Mouse (Mus musculus) adrenal gland, adult 8-10 months (tissue): ENCODE measurements at regions not wholly inside any gene's neighbourhood (a gene's known extent, or its start where the extent isn't known, plus 50 kb on each side); places are given as distances from the start of the nearest gene placed in this dataset.

Experiments
- DNase-seq: peaks from one replicate; pipeline ENCODE4 v3.0.0; 2022

DNA sequence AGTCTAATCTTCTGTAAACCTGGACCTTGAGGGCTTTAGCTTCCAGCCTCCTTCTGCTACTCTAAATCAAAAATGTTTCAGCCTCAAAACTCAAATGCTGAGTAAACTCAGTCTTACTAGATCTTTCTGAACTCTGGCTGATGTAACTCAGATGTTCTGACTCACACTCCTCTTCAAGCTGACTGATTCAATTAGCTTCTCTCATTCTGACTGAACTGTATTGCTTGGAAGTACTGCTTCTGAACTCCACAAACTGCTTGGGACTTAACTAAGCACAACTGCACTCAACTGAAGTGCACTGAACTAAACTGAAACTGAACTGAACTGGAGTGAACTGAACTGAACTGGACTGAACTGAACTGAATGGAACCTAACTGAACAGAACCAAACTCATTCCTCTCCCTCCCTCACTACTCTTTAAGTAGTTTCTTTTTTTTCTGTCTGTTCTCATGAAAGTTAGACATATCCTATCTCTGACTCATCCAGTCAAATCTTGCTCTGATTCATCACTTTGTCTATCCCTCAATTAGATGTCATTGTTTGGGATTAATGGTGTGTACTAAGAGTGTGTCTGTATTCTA is 589.7 kb downstream of the Plod2 start:
- DNase-seq, result no peak

DNA sequence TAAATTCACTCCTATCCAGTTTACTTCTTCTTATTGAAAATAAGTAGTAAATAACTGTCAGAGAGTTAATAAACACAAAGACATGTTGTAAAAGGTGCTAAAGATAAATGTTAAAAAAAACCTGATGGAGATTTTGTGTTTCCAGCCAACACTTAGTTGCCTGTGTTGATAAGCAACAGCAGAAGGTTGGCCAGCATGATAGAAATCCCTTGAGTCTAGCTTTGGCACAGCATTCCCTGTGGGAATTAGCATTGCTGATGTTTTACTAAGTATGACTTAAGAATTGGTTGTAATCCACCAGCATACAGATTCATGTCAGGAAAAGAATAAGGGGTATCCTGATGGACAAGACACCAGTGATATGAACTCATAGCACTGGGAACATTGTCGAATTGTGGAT is 594.3 kb downstream of the Plod2 start:
- DNase-seq, result no peak

DNA sequence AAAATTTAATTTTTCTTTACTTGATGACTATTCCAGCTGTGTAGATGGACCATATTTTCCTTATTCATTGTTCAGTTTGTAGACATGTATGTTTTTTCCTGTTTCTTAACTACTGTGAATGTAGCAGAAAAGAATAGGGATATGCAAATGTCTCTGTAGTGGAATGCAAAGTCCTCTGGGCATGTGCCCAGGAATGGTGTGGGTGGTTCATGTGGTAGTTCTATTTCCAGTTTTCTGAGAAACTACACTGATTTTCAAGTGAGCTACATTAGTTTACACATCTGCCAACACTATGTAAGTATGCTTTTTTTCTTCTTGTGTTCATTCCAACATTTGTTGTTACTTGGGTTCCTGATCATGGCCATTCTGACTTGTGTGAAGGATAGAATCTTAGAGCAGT is 628.0 kb downstream of the Plod2 start:
- no peak for DNase-seq

DNA sequence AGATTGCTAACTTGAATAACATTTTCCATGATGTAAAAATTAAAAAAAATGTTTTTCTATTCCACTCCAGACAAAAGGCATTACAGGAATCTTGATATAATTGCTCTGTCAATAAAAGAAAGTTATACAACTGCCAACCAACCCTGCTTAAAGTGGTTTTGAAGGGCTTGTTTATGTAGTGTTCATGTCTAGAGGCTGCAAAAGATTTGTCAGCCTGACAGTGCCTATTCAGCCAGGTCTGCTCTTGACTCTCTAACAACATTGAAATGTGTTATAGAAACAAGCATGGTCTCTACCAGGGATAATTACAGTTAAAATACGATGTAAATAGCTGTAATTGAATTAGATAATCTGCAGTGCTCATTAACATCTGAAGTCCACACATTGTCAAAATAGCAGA is 644.6 kb downstream of the Plod2 start:
- DNase-seq, result no peak

DNA sequence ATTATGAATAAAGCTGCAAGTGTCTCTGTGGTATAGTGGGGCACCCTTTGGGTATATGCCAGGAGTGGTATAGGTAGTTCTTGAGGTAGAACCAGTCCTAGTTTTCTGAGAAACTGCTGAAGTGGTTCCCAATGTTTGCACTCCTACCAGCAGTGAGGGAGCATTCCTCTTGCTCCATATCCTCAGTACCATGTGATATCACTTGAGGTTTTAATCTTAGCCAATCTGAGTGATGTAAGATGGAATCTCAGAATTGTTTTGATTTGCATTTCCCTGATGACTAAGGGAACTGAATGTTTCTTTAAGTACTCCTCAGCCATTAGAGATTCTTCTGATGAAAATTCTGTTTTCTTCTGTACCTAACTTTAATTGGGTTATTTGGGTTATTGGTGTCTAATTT is 690.5 kb downstream of the Plod2 start:
- no peak for DNase-seq

DNA sequence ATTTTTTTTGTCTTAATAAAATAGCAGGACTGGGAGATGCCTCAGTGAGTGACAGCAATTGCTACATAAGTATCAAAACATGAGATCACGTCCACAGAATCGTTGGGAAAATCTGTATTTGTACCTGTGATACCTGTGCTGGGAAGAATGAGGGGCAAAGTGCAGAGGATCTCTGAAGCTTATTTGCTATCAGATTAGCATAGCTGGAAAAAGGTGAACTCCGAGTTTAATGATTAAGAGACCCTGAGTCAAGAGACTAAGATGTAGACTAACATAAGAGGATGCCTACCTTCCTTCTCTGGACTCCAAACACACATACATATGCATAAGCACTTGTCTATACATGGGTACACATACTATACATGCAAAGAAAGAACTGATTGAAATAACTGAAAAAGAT is 710.1 kb downstream of the Plod2 start:
- DNase-seq, result no peak

DNA sequence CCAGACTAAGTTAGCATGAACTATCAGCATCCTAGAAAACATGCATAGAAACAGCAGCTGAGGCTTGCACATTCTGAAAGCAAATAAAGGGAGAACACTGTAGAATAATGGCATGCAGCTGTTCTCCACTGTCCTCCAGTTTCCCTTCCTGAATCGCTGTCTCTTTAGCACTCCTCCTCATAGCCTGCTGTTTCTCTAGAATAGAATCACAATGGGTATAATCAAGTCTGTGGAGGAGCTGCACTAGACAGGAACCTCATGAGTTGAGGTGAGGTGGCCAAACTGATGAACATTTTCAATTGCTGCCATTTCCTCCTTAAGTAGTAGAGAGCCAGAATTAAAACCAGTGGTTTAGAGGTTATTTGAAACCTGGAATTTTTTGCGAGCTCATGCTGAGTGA is 755.3 kb downstream of the Plod2 start:
- no peak for DNase-seq

DNA sequence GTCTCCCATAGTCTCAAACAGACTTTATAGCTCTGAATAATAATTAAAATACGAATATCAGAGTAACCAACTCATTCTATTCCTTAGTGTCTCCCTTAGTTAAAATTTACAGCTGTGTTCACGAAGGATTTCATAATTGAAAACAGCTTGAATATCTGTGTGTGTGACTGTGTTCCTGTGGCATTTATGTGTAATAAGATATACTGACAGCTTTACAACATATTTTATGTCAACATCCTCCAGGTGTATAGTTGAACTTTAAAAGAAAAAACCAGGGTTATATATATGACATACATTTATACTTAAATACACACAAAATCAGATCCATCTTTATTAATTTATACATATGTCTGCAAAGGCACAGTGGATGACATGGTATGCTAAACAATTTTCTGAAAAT is 764.7 kb downstream of the Plod2 start:
- no peak for DNase-seq

DNA sequence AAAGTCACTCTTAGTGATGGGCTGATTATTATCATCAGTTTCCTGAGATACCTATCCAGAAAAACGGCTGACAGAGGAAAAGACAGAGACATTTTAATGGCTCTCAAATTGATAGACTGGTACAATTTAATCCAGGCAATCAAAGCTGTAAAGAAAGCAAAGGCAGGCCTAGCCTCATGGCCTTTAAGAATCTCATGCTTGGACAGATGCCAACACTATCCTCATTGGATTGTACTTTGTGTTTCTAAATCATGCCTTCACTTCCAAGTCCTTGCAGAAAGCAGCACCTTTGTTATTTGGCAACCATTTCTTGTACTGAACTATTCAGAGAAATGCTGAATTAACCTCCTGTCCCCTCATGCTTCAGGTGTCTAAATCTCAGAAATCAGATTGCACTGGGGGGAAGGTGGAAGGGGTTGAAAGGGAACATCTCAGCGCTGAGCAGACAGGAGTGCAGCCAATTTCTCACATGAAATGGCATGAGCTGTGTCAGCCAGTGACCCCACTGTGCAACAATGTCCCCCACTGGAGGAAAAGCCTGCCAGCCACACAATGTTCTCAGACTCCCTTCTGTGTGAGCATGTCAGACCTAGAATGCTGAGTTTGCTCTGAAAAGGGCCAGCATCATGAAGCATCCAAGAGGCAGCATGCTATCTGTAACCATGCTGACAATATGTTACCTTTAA is 787.1 kb downstream of the Plod2 start:
- DNase-seq, result no peak
